Mouse (Mus musculus): ENCODE measurements around the gene Olfr150. TPM values are rescaled to one million over a fixed set of nuclear protein-coding genes. Genes with fewer than 3 reads are reported as not detected.
"Not testable (repeated sequence)": the region's sequence is repeated elsewhere in the genome, so short reads cannot be mapped to it uniquely, and the experiment has no call there.

Olfr150 gene
- polyA plus RNA-seq (2017; shearing (Covaris generic)) = not detected

GRCm38 (mm10) chr9:39730678-39731077 lies at the start of gene Olfr150:
Olfr150 (plus strand) TSS chr9:39730978.
- ATAC-seq = no peak

GRCm38 (mm10) chr9:39701123-39701522 lies 29.7 kb upstream of the Olfr150 start:
- ATAC-seq = not testable (repeated sequence)

GRCm38 (mm10) chr9:39707017-39707416 lies 23.8 kb upstream of the Olfr150 start, which contains the start of gene Olfr149:
Olfr149 (minus strand) TSS chr9:39707117.
- ATAC-seq = no peak

- no peak for ATAC-seq
These were observed 21.8 kb upstream of the Olfr150 start for GRCm38 (mm10) chr9:39708958-39709357.

- ATAC-seq = no peak
These were observed 19.7 kb upstream of the Olfr150 start, which contains the start of gene Olfr965 for GRCm38 (mm10) chr9:39711053-39711452. Olfr965 (plus strand) TSS chr9:39711353.

GRCm38 (mm10) chr9:39740741-39741140 lies 10.0 kb downstream of the Olfr150 start:
- no peak for ATAC-seq

GRCm38 (mm10) chr9:39745949-39746348 lies 15.2 kb downstream of the Olfr150 start, which contains the start of gene Olfr967:
Olfr967 (plus strand) TSS chr9:39746249.
- no peak for ATAC-seq

GRCm38 (mm10) chr9:39746428-39746827 lies 15.7 kb downstream of the Olfr150 start:
- no peak for ATAC-seq

- ATAC-seq = no peak
These were observed 52.4 kb downstream of the Olfr150 start, which contains the start of gene Olfr968 for GRCm38 (mm10) chr9:39783153-39783552. Olfr968 (minus strand) TSS chr9:39783253.

Other genes starting within 250 kb of the Olfr150 start
- gene Olfr44, start 237.0 kb upstream of the Olfr150 start, polyA plus RNA-seq (2017; shearing (Covaris generic)) = not detected
- not detected for gene Olfr957, start 215.2 kb upstream of the Olfr150 start, polyA plus RNA-seq (2017; shearing (Covaris generic))
- not detected for gene Olfr958, start 176.9 kb upstream of the Olfr150 start, polyA plus RNA-seq (2017; shearing (Covaris generic))
- gene Olfr959, start 155.4 kb upstream of the Olfr150 start, polyA plus RNA-seq (2017; shearing (Covaris generic)) = not detected
- gene AW551984, start 126.6 kb upstream of the Olfr150 start, polyA plus RNA-seq (2017; shearing (Covaris generic)) = not detected
- not detected for gene Olfr148, start 120.3 kb upstream of the Olfr150 start, polyA plus RNA-seq (2017; shearing (Covaris generic))
- not detected for gene Olfr960, start 109.6 kb upstream of the Olfr150 start, polyA plus RNA-seq (2017; shearing (Covaris generic))
- not detected for gene Olfr961, start 85.9 kb upstream of the Olfr150 start, polyA plus RNA-seq (2017; shearing (Covaris generic))
- not detected for gene Olfr963, start 63.8 kb upstream of the Olfr150 start, polyA plus RNA-seq (2017; shearing (Covaris generic))
- not detected for gene Olfr149, start 23.9 kb upstream of the Olfr150 start, polyA plus RNA-seq (2017; shearing (Covaris generic))
- not detected for gene Olfr965, start 19.6 kb upstream of the Olfr150 start, polyA plus RNA-seq (2017; shearing (Covaris generic))
- gene Olfr967, start 15.3 kb downstream of the Olfr150 start, polyA plus RNA-seq (2017; shearing (Covaris generic)) = not detected
- gene Olfr968, start 52.3 kb downstream of the Olfr150 start, polyA plus RNA-seq (2017; shearing (Covaris generic)) = not detected
- gene Olfr969, start 60.0 kb downstream of the Olfr150 start, polyA plus RNA-seq (2017; shearing (Covaris generic)) = not detected
- not detected for gene Olfr970, start 77.9 kb downstream of the Olfr150 start, polyA plus RNA-seq (2017; shearing (Covaris generic))
- gene Olfr971, start 105.9 kb downstream of the Olfr150 start, polyA plus RNA-seq (2017; shearing (Covaris generic)) = not detected
- gene Olfr972, start 135.4 kb downstream of the Olfr150 start, polyA plus RNA-seq (2017; shearing (Covaris generic)) = not detected
- gene Olfr229, start 176.4 kb downstream of the Olfr150 start, polyA plus RNA-seq (2017; shearing (Covaris generic)) = not detected
- under 1 TPM in 1 of 3 experiments, not detected in 2; 0.21 TPM for gene Olfr974, start 206.5 kb downstream of the Olfr150 start, polyA plus RNA-seq (2017; shearing (Covaris generic))
- not detected for gene Olfr975, start 221.1 kb downstream of the Olfr150 start, polyA plus RNA-seq (2017; shearing (Covaris generic))
- gene Olfr976, start 230.2 kb downstream of the Olfr150 start, polyA plus RNA-seq (2017; shearing (Covaris generic)) = not detected